Mouse (Mus musculus) cerebellum, adult 9-11 months (tissue): ENCODE data around the gene Acot8.

Experiments
- DNase-seq: peaks from one replicate; pipeline ENCODE4 v3.0.0; 2022

The Acot8 gene

GRCm38 (mm10) chr2:164806614-164807013 is 1.9 kb upstream of the Acot8 start:
- no peak for DNase-seq

GRCm38 (mm10) chr2:164805332-164805718 is 643 bp upstream of the Acot8 start:
- no peak for DNase-seq

- no peak for DNase-seq
Measured at GRCm38 (mm10) chr2:164803921-164804313, 765 bp downstream of the Acot8 start.

- DNase-seq: no peak
Measured at GRCm38 (mm10) chr2:164803201-164803920, 1.3 kb downstream of the Acot8 start.

GRCm38 (mm10) chr2:164800252-164801004 is 4.3 kb downstream of the Acot8 start:
- DNase-seq: no peak

GRCm38 (mm10) chr2:164798554-164798953 is 6.1 kb downstream of the Acot8 start:
- DNase-seq: peak; percentile 10

- DNase-seq: peak; percentile 22
Measured at GRCm38 (mm10) chr2:164795868-164796267, 8.8 kb downstream of the Acot8 start.

GRCm38 (mm10) chr2:164794293-164794692 is 10.4 kb downstream of the Acot8 start:
- DNase-seq: peak; percentile 85

GRCm38 (mm10) chr2:164793772-164794171 is 10.9 kb downstream of the Acot8 start:
- no peak for DNase-seq

- DNase-seq: peak; percentile 82
Measured at GRCm38 (mm10) chr2:164793236-164793635, 11.4 kb downstream of the Acot8 start.

GRCm38 (mm10) chr2:164792400-164793190 is 12.1 kb downstream of the Acot8 start:
- DNase-seq: no peak

- peak; percentile 71 for DNase-seq
Measured at GRCm38 (mm10) chr2:164791841-164792261, 12.8 kb downstream of the Acot8 start.

- DNase-seq: no peak
Measured at GRCm38 (mm10) chr2:164790451-164790850, 14.2 kb downstream of the Acot8 start.

- no peak for DNase-seq
Measured at GRCm38 (mm10) chr2:164788411-164788810, 16.3 kb downstream of the Acot8 start.

- DNase-seq: no peak
Measured at GRCm38 (mm10) chr2:164787779-164788178, 16.9 kb downstream of the Acot8 start.

GRCm38 (mm10) chr2:164787032-164787431 is 17.6 kb downstream of the Acot8 start:
- DNase-seq: peak; percentile 43

- DNase-seq: peak; percentile 68
Measured at GRCm38 (mm10) chr2:164786388-164786885, 18.2 kb downstream of the Acot8 start.

- peak; percentile 95 for DNase-seq
Measured at GRCm38 (mm10) chr2:164785481-164786387, 18.9 kb downstream of the Acot8 start, which contains the start of gene Snx21. Snx21 (plus strand) TSS chr2:164785823.

- DNase-seq: peak; percentile 40
Measured at GRCm38 (mm10) chr2:164784869-164785420, 19.7 kb downstream of the Acot8 start.

- no peak for DNase-seq
Measured at GRCm38 (mm10) chr2:164783926-164784581, 20.6 kb downstream of the Acot8 start.

GRCm38 (mm10) chr2:164781876-164782275 is 22.8 kb downstream of the Acot8 start:
- DNase-seq: no peak
